Mouse (Mus musculus): ENCODE data around the gene Dip2a. TPM values are rescaled to one million over a fixed set of nuclear protein-coding genes. Genes with fewer than 3 reads are reported as not detected.

Dip2a gene
- polyA plus RNA-seq, 1 experiment from 2014 or later: 4.0 TPM

DNA sequence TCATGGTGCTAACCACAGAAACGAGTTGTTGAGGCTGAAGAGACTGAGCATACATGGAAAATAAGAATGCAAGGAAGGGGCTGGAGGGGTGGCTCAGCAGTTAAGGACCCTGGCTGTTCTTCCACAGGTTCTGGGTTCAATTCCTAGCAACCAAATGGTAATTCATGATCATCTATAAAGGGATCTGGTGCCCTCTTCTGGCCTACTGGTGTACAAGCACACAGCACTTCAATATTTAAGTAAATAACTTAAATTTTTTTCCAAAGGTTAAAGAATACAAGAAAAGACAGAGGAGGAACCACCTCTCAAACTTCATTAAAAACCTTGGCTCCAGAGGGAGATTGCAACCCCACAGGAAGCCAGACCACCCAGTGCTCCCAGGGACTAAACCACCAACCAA lies 115.5 kb downstream of the Dip2a start:
- no peak for DNase-seq (ENCODE audit: low spot score)
- no peaks in the 10 kb centered on the region; the same call in 1 of the 2 replicates for H3K36me3 ChIP-seq (ENCODE audit: control insufficient read depth, insufficient read depth, low read length)
- H3K27ac ChIP-seq (replicated peaks): no peak overlapping the region
- 71% methylated on average over 1 of the region's 1 CpGs for WGBS
- H3K9me3 ChIP-seq (ENCODE audit: control insufficient read depth, low read length): no peaks in the 10 kb centered on the region
- ATAC-seq (ENCODE audit: low FRiP score, low TSS enrichment): no peak
- TF ChIP-seq EP300 (optimal IDR thresholded peaks at IDR 0.05) (no peak), CTCF (IDR thresholded peaks at IDR 0.05; ENCODE audit: low read depth) (peak; percentile 63)
- H3K27me3 ChIP-seq (ENCODE audit: control insufficient read depth, insufficient read depth, low read length): no peaks in the 10 kb centered on the region
- H3K9ac ChIP-seq (ENCODE audit: low read length): no peak overlapping the region
- no peak overlapping the region for H3K4me2 ChIP-seq (replicated peaks; ENCODE audit: low read depth)
- no peaks in the 10 kb centered on the region for H3K4me1 ChIP-seq (replicated peaks; ENCODE audit: control insufficient read depth, insufficient read depth)
- H3K4me3 ChIP-seq (ENCODE audit: low read depth, low read length): no peak overlapping the region

DNA sequence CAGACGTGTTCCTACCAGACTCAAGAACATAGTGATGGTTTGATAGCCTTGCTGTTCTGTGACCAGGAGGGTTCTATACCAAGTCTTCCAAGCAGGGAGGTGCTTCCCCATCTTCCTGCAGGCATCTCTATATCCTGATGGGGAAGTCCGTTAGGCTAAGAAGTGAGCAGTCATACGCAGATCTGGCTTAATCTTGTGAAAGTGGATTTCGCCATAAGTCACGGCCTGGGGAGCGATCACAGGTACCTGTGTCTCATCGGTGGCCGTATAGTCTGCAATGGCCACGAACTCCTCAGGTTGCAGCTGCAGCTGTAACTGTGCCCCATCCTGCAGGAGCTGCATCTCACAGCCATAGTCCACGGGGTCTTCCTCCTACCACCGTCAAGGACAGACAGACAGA lies 119.1 kb downstream of the Dip2a start:
- H3K27ac ChIP-seq (replicated peaks): no peak overlapping the region
- H3K27me3 ChIP-seq (ENCODE audit: control insufficient read depth, insufficient read depth, low read length): no peaks in the 10 kb centered on the region
- no peak for TF ChIP-seq CTCF (IDR thresholded peaks at IDR 0.05; ENCODE audit: low read depth)
- TF ChIP-seq EP300 (optimal IDR thresholded peaks at IDR 0.05): no peak
- no peaks in the 10 kb centered on the region for H3K9me3 ChIP-seq (ENCODE audit: control insufficient read depth, low read length)
- no peak overlapping the region for H3K4me2 ChIP-seq (replicated peaks; ENCODE audit: low read depth)
- no peak overlapping the region for H3K4me3 ChIP-seq (ENCODE audit: low read depth, low read length)
- H3K9ac ChIP-seq (ENCODE audit: low read length): no peak overlapping the region
- WGBS: 91% methylated on average over 11 of the region's 11 CpGs
- H3K4me1 ChIP-seq (replicated peaks; ENCODE audit: control insufficient read depth, insufficient read depth): no peaks in the 10 kb centered on the region
- no peak for ATAC-seq (ENCODE audit: low FRiP score, low TSS enrichment)
- H3K36me3 ChIP-seq (ENCODE audit: control insufficient read depth, insufficient read depth, low read length): peaks cover 11% of the 10 kb centered on the region; the same call in 1 of the 2 replicates
- DNase-seq (ENCODE audit: low spot score): no peak

DNA sequence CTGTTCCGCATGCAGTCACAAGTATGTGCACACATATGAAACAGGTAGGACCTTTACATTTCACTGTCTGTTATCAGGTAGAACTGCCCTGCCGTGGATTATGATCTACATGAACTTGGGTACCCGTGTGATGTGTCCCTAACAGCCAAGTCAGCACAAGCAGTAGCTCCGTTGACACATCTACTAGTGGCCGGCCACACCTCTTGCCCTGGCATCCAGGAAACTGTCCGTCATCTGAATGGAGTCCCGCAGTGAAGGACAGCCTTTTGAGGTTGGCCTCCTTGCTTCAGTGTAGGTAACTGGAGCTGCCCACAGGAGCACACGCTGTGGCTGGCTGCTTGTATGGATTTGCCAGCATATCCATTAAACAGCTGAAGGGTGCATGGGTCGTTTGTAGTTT lies 126.9 kb downstream of the Dip2a start:
- no peak for ATAC-seq (ENCODE audit: low FRiP score, low TSS enrichment)
- no peaks in the 10 kb centered on the region for H3K4me1 ChIP-seq (replicated peaks; ENCODE audit: control insufficient read depth, insufficient read depth)
- H3K27me3 ChIP-seq (ENCODE audit: control insufficient read depth, insufficient read depth, low read length): no peaks in the 10 kb centered on the region
- peaks cover 30% of the 10 kb centered on the region for H3K36me3 ChIP-seq (ENCODE audit: control insufficient read depth, insufficient read depth, low read length)
- H3K9ac ChIP-seq (ENCODE audit: low read length): no peak overlapping the region
- no peak overlapping the region for H3K4me2 ChIP-seq (replicated peaks; ENCODE audit: low read depth)
- H3K9me3 ChIP-seq (ENCODE audit: control insufficient read depth, low read length): peaks cover 2% of the 10 kb centered on the region; the same call in 1 of the 2 replicates
- TF ChIP-seq CTCF (IDR thresholded peaks at IDR 0.05; ENCODE audit: low read depth) (no peak), EP300 (optimal IDR thresholded peaks at IDR 0.05) (no peak)
- 65% methylated on average over 9 of the region's 9 CpGs for WGBS
- H3K27ac ChIP-seq (replicated peaks): no peak overlapping the region
- DNase-seq (ENCODE audit: low spot score): peak; percentile 10
- H3K4me3 ChIP-seq (ENCODE audit: low read depth, low read length): no peak overlapping the region

GRCm38 (mm10) chr10:76217056-76217455 lies 128.0 kb downstream of the Dip2a start:
- no peak for TF ChIP-seq CTCF (IDR thresholded peaks at IDR 0.05; ENCODE audit: low read depth)
- TF ChIP-seq EP300 (optimal IDR thresholded peaks at IDR 0.05): no peak
- Histone ChIP-seq H3K4me3 (ENCODE audit: low read depth, low read length) (no peak overlapping the region), H3K27ac (replicated peaks) (no peak overlapping the region), H3K9me3 (ENCODE audit: control insufficient read depth, low read length) (peaks cover 2% of the 10 kb centered on the region; the same call in 1 of the 2 replicates), H3K27me3 (ENCODE audit: control insufficient read depth, insufficient read depth, low read length) (no peaks in the 10 kb centered on the region), H3K36me3 (ENCODE audit: control insufficient read depth, insufficient read depth, low read length) (peaks cover 24% of the 10 kb centered on the region), H3K9ac (ENCODE audit: low read length) (no peak overlapping the region), H3K4me1 (replicated peaks; ENCODE audit: control insufficient read depth, insufficient read depth) (no peaks in the 10 kb centered on the region), H3K4me2 (replicated peaks; ENCODE audit: low read depth) (no peak overlapping the region)
- ATAC-seq (ENCODE audit: low FRiP score, low TSS enrichment) (no peak), DNase-seq (ENCODE audit: low spot score) (peak; percentile 4)
- 96% methylated on average over 17 of the region's 17 CpGs for WGBS

- WGBS: 95% methylated on average over 4 of the region's 4 CpGs
- peaks cover 17% of the 10 kb centered on the region for H3K36me3 ChIP-seq (ENCODE audit: control insufficient read depth, insufficient read depth, low read length)
- DNase-seq (ENCODE audit: low spot score): peak; percentile 8
Observed at GRCm38 (mm10) chr10:76214161-76214560, 130.9 kb downstream of the Dip2a start.

DNA sequence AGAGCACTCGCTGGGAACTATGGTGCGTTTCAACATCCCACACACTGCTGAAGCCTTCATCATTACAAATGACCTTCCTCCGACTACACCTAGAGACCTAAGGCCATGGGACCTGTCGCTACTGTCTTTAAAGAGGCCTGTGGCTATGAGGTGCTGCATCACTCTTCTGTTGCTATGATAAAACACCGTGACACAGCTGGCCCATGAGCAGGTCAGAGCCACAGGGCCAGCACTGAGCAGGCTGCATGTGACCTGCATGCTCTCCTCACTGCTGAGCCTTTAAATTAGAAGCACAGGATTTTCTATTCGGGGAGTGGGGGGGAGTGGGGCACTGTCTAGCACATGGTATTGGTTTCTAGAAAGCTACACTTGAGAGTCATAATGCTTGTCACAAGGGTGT lies 133.0 kb downstream of the Dip2a start:
- H3K36me3 ChIP-seq (ENCODE audit: control insufficient read depth, insufficient read depth, low read length): peaks cover 17% of the 10 kb centered on the region
- peaks cover 2% of the 10 kb centered on the region; the same call in 1 of the 2 replicates for H3K9me3 ChIP-seq (ENCODE audit: control insufficient read depth, low read length)
- H3K27ac ChIP-seq (replicated peaks): no peak overlapping the region
- no peak overlapping the region for H3K4me3 ChIP-seq (ENCODE audit: low read depth, low read length)
- TF ChIP-seq CTCF (IDR thresholded peaks at IDR 0.05; ENCODE audit: low read depth) (no peak), EP300 (optimal IDR thresholded peaks at IDR 0.05) (no peak)
- H3K27me3 ChIP-seq (ENCODE audit: control insufficient read depth, insufficient read depth, low read length): no peaks in the 10 kb centered on the region
- H3K9ac ChIP-seq (ENCODE audit: low read length): no peak overlapping the region
- no peaks in the 10 kb centered on the region for H3K4me1 ChIP-seq (replicated peaks; ENCODE audit: control insufficient read depth, insufficient read depth)
- no peak overlapping the region for H3K4me2 ChIP-seq (replicated peaks; ENCODE audit: low read depth)
- ATAC-seq (ENCODE audit: low FRiP score, low TSS enrichment) (no peak), DNase-seq (ENCODE audit: low spot score) (no peak)
- 90% methylated on average over 6 of the region's 6 CpGs for WGBS

More at GRCm38 (mm10) chr10:76214161-76214560, 130.9 kb downstream of the Dip2a start:
- Histone ChIP-seq H3K27ac (replicated peaks) (no peak overlapping the region), H3K9ac (ENCODE audit: low read length) (no peak overlapping the region), H3K4me2 (replicated peaks; ENCODE audit: low read depth) (no peak overlapping the region), H3K4me1 (replicated peaks; ENCODE audit: control insufficient read depth, insufficient read depth) (no peaks in the 10 kb centered on the region), H3K4me3 (ENCODE audit: low read depth, low read length) (no peak overlapping the region), H3K9me3 (ENCODE audit: control insufficient read depth, low read length) (peaks cover 2% of the 10 kb centered on the region; the same call in 1 of the 2 replicates), H3K27me3 (ENCODE audit: control insufficient read depth, insufficient read depth, low read length) (no peaks in the 10 kb centered on the region)
- no peak for TF ChIP-seq EP300 (optimal IDR thresholded peaks at IDR 0.05)
- TF ChIP-seq CTCF (IDR thresholded peaks at IDR 0.05; ENCODE audit: low read depth): no peak
- ATAC-seq (ENCODE audit: low FRiP score, low TSS enrichment): no peak
